Mouse (Mus musculus) kidney, postnatal 36 days (tissue): Measurements from ENCODE around the gene Cipc.
A peak's percentile ranks its signal among the peaks of the same experiment; 100 is the strongest.

Experiments
- DNase-seq, 2 experiments: peaks; one replicate each; pipeline ENCODE4 v3.0.0; 2021 to 2022; ENCODE audit warnings: mixed read lengths in 2 of 2

The Cipc gene

GRCm38 (mm10) chr12:86961589-86962344 is 14.9 kb downstream of the Cipc start:
- no peak for DNase-seq

- no peak for DNase-seq
Observed at GRCm38 (mm10) chr12:86964278-86965057, 17.6 kb downstream of the Cipc start.

GRCm38 (mm10) chr12:86965237-86965799 is 18.5 kb downstream of the Cipc start:
- no peak for DNase-seq

GRCm38 (mm10) chr12:86968468-86969219 is 21.8 kb downstream of the Cipc start:
- no peak for DNase-seq

GRCm38 (mm10) chr12:86969220-86969601 is 22.4 kb downstream of the Cipc start:
- DNase-seq = no peak

GRCm38 (mm10) chr12:86971089-86971488 is 24.2 kb downstream of the Cipc start:
- DNase-seq = no peak

GRCm38 (mm10) chr12:86973216-86973615 is 26.4 kb downstream of the Cipc start:
- peak; percentile 88 to 90 for DNase-seq

GRCm38 (mm10) chr12:86973706-86974105 is 26.9 kb downstream of the Cipc start:
- no peak for DNase-seq

- peak; percentile 54 to 80 for DNase-seq
Observed at GRCm38 (mm10) chr12:86974387-86975288, 27.8 kb downstream of the Cipc start.

- DNase-seq = no peak
Observed at GRCm38 (mm10) chr12:86975761-86976160, 28.9 kb downstream of the Cipc start.

GRCm38 (mm10) chr12:86976511-86977168 is 29.8 kb downstream of the Cipc start:
- DNase-seq = no peak

- peak in 1 of 2 experiments; percentile 43 for DNase-seq
Observed at GRCm38 (mm10) chr12:86977833-86978232, 31.0 kb downstream of the Cipc start.

GRCm38 (mm10) chr12:86981180-86981579 is 34.3 kb downstream of the Cipc start:
- DNase-seq = no peak

- peak; percentile 44 to 80 for DNase-seq
Observed at GRCm38 (mm10) chr12:86983470-86984193, 36.8 kb downstream of the Cipc start.

- DNase-seq = peak; percentile 33 to 82
Observed at GRCm38 (mm10) chr12:86984194-86984555, 37.3 kb downstream of the Cipc start.

GRCm38 (mm10) chr12:86986562-86986961 is 39.7 kb downstream of the Cipc start:
- no peak for DNase-seq

GRCm38 (mm10) chr12:86988227-86988626 is 41.4 kb downstream of the Cipc start:
- no peak for DNase-seq

- no peak for DNase-seq
Observed at GRCm38 (mm10) chr12:86989378-86989777, 42.5 kb downstream of the Cipc start.

GRCm38 (mm10) chr12:86989890-86990754 is 43.3 kb downstream of the Cipc start, which contains the start of gene Zdhhc22:
Gene Zdhhc22 (minus strand): TSS chr12:86990430.
- peak in 1 of 2 experiments; percentile 70 for DNase-seq

- no peak for DNase-seq
Observed at GRCm38 (mm10) chr12:86990755-86991110, 43.9 kb downstream of the Cipc start.
